Mouse (Mus musculus) neural tube, embryonic 13.5 days (tissue): ENCODE data around the gene Spag9. TPM values are rescaled to one million over a fixed set of nuclear protein-coding genes. Genes with fewer than 3 reads are reported as not detected.
"Not testable (repeated sequence)": the region's sequence is repeated elsewhere in the genome, so short reads cannot be mapped to it uniquely, and the experiment has no call there.

Experiments used
- ATAC-seq: fragments of 200-750 bp; cut with Nextera tagmentation; 2 replicates; pipeline ENCODE4 v1.8.0; 2017; ENCODE audit warnings: low read depth, mild to moderate bottlenecking, moderate TSS enrichment, moderate library complexity
- H3K27ac ChIP-seq: fragments of 300-500 bp; sonication (generic); replicated peaks from 2 replicates; pipeline ENCODE4 v1.5.1; 2015; ENCODE audit warnings: moderate library complexity, mild to moderate bottlenecking, inconsistent platforms
- H3K27me3 ChIP-seq: fragments of 300-500 bp; sonication (generic); 2 replicates; pipeline ENCODE4 v1.6.1; 2015; ENCODE audit warnings: mild to moderate bottlenecking, inconsistent platforms
- H3K36me3 ChIP-seq: fragments of 300-500 bp; sonication (generic); 2 replicates; pipeline ENCODE4 v1.6.1; 2015; ENCODE audit warnings: mild to moderate bottlenecking, inconsistent platforms
- H3K4me1 ChIP-seq: fragments of 300-500 bp; sonication (generic); replicated peaks from 2 replicates; pipeline ENCODE4 v1.6.1; 2015; ENCODE audit warnings: inconsistent platforms
- H3K4me2 ChIP-seq: fragments of 300-500 bp; sonication (generic); 2 replicates; pipeline ENCODE4 v1.6.1; 2015; ENCODE audit warnings: inconsistent platforms, mild to moderate bottlenecking, moderate library complexity
- H3K4me3 ChIP-seq: fragments of 300-500 bp; sonication (generic); 2 replicates; pipeline ENCODE4 v1.5.1; 2015; ENCODE audit warnings: mild to moderate bottlenecking, inconsistent platforms
- H3K9ac ChIP-seq: fragments of 300-500 bp; sonication (generic); 2 replicates; pipeline ENCODE4 v1.6.1; 2015; ENCODE audit warnings: moderate library complexity, mild to moderate bottlenecking, inconsistent platforms
- H3K9me3 ChIP-seq: fragments of 300-500 bp; sonication (generic); 2 replicates; pipeline ENCODE4 v1.6.1; 2016; ENCODE audit warnings: inconsistent platforms
- WGBS: fragments of 180-500 bp; shearing (Covaris S2); methylation state at CpG from one replicate; pipeline ENCODE4 v1.1.7; 2015; 5-methylcytosine and 5-hydroxymethylcytosine counted together
- polyA plus RNA-seq: library from polyadenylated mRNA; unstranded; fragments of >200 nt; fragmentation: Nextera tagmentation; extraction: Ambion mirVana; gene quantifications from 2 replicates; pipeline ENCODE4 v1.2.1, GENCODE M21; 2015

The Spag9 gene
- polyA plus RNA-seq, 1 experiment from 2014 or later: 82.4 TPM

GRCm38 (mm10) chr11:94032084-94032483 is 36.2 kb downstream of the Spag9 start:
- Histone ChIP-seq H3K4me2 (no peak overlapping the region), H3K27me3 (no peaks in the 10 kb centered on the region), H3K4me3 (no peak overlapping the region), H3K9ac (no peak overlapping the region), H3K36me3 (no peaks in the 10 kb centered on the region), H3K27ac (no peak overlapping the region), H3K4me1 (no peaks in the 10 kb centered on the region), H3K9me3 (no peaks in the 10 kb centered on the region)
- ATAC-seq: no peak
- WGBS: 83% methylated on average over 4 of the region's 4 CpGs

DNA sequence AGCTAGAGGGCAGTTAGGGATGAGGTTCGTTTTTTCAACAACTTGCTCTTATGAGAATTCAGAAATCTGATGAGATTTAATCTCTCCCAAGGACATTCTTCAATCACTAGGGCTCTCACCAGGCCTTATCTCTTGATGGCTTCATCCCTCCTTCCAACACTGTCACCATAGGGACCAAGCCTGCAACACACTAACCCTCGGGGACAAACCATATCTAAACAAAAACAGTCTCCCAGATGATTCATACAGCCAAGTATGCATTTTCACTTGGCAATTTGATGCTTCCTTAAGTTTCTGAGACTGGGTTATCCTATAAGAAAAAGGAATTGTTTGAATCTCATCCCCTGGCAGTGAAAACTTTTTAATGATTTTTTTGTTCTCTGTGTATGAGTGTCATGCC is 37.1 kb downstream of the Spag9 start:
- H3K36me3 ChIP-seq: no peaks in the 10 kb centered on the region
- H3K27ac ChIP-seq: no peak overlapping the region
- H3K9me3 ChIP-seq: no peaks in the 10 kb centered on the region
- 75% methylated on average over 2 of the region's 2 CpGs for WGBS
- H3K4me1 ChIP-seq: no peaks in the 10 kb centered on the region
- no peak overlapping the region for H3K4me3 ChIP-seq
- H3K27me3 ChIP-seq: no peaks in the 10 kb centered on the region
- no peak overlapping the region for H3K9ac ChIP-seq
- ATAC-seq: no peak
- H3K4me2 ChIP-seq: no peak overlapping the region

- ATAC-seq: no peak
- 48% methylated on average over 2 of the region's 2 CpGs for WGBS
- no peak overlapping the region for H3K27ac ChIP-seq
- H3K4me3 ChIP-seq: no peak overlapping the region
- no peak overlapping the region for H3K4me2 ChIP-seq
- H3K9ac ChIP-seq: no peak overlapping the region
- H3K9me3 ChIP-seq: no peaks in the 10 kb centered on the region
- H3K36me3 ChIP-seq: no peaks in the 10 kb centered on the region
- no peaks in the 10 kb centered on the region for H3K27me3 ChIP-seq
- no peaks in the 10 kb centered on the region for H3K4me1 ChIP-seq
Observed at GRCm38 (mm10) chr11:94035974-94036373, 40.1 kb downstream of the Spag9 start.

GRCm38 (mm10) chr11:94041475-94041874 is 45.6 kb downstream of the Spag9 start:
- no peak overlapping the region for H3K4me2 ChIP-seq
- H3K36me3 ChIP-seq: no peaks in the 10 kb centered on the region
- ATAC-seq: no peak
- no peaks in the 10 kb centered on the region for H3K9me3 ChIP-seq
- no peaks in the 10 kb centered on the region for H3K27me3 ChIP-seq
- WGBS: 64% methylated on average over 1 of the region's 1 CpGs
- no peak overlapping the region for H3K9ac ChIP-seq
- H3K4me1 ChIP-seq: peaks cover 8% of the 10 kb centered on the region
- H3K4me3 ChIP-seq: no peak overlapping the region
- H3K27ac ChIP-seq: no peak overlapping the region

DNA sequence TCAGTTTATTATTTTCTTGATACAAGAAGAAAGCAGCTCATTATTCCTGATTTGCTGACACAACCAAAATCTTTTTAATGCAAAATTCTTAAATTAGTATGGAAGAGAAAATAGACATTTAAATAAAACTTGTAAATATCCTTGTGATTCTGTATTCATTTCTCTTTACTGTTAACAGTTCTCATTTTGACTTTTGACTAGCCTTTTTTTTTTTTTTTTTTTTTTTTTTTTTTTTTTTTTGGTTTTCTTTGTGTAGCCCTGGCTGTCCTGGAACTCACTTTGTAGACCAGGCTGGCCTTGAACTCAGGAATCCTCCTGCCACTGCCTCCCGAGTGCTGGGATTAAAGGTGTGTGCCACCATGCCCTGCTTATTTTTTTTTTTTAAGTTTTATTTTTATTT is 46.4 kb downstream of the Spag9 start:
- not testable (repeated sequence) for ATAC-seq, H3K27ac ChIP-seq, H3K4me2 ChIP-seq, H3K9me3 ChIP-seq, H3K9ac ChIP-seq, H3K27me3 ChIP-seq, H3K36me3 ChIP-seq, H3K4me3 ChIP-seq
- 91% methylated on average over 1 of the region's 1 CpGs for WGBS
- peaks cover 17% of the 10 kb centered on the region for H3K4me1 ChIP-seq

DNA sequence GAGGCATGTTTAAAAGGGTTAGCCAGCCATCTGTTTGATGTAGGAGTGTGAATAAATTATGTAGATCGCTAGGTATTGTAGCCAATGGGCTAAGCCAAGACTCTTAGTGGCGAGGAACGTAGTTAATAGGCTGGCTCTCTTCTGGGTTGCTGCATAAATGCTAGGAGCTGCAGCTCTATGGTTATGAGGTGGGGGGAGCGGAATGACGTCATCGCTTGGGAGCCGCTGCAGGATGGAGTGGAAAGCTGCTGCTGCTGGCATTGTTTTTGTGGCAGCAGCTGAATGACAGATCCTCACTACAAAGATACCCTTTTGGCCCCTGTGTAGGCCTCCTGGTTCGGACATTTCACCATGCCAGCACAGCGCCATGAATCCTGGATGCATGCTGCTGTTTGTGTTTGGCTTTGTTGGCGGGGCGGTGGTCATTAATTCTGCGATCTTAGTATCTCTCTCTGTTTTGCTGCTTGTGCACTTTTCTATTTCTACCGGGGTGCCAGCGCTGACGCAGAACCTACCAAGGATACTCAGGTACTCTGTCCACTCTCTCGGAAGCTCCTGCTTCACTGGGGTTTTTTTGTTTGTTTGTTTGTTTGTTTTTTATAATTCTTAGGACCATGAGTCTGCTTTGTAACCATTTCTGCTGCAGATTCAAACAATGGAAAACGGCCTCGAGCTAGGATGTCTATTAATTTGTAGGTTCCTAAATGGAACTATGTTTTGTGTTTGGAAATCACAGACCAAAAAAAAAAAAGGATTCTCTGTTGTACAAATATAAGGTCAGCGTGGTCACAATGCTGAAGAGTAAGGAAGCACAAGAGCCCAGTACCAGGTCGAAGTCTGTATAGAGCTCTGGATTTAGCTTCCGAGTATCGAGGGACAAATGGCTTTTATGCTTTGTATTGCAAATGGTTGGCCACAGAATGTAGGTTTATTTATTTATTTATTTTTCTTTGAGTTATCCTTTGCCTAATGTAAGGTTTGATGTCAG is 48.4 kb downstream of the Spag9 start:
- Histone ChIP-seq H3K9ac (peak overlapping the region; percentile 90), H3K27ac (peak overlapping the region; percentile 97), H3K4me2 (peak overlapping the region; percentile 78), H3K27me3 (no peaks in the 10 kb centered on the region), H3K9me3 (no peaks in the 10 kb centered on the region), H3K36me3 (peaks cover 14% of the 10 kb centered on the region), H3K4me1 (peaks cover 33% of the 10 kb centered on the region), H3K4me3 (peak overlapping the region; percentile 67)
- 1% methylated on average over 22 of the region's 22 CpGs for WGBS
- peak; percentile 98 for ATAC-seq

DNA sequence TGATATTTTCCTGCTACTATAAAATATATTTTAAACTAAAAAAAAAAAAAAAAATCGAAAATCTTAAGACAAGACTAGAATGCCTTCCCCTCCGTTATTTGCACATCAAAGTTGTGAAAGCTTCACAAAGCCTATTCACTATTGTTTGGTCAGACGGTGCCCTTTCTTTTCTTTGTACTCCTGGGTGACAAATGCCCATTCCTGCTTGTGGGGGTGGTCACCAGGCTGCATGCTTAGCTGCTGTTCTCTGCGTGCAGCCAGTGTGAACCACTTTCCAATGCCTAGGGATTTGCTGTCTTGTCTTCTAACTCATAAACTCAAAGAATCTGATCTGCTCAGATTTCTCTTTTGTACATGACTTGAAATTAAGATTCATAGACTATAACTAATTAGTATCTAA is 49.1 kb downstream of the Spag9 start:
- Histone ChIP-seq H3K27ac (peak overlapping the region; percentile 97), H3K9ac (peak overlapping the region; percentile 90), H3K4me2 (peak overlapping the region; percentile 78), H3K36me3 (peaks cover 19% of the 10 kb centered on the region), H3K27me3 (no peaks in the 10 kb centered on the region), H3K4me3 (peak overlapping the region; percentile 67), H3K9me3 (no peaks in the 10 kb centered on the region), H3K4me1 (peaks cover 37% of the 10 kb centered on the region)
- 3% methylated on average over 4 of the region's 4 CpGs for WGBS
- ATAC-seq: peak; percentile 55; the same call in 1 of the 2 replicates

DNA sequence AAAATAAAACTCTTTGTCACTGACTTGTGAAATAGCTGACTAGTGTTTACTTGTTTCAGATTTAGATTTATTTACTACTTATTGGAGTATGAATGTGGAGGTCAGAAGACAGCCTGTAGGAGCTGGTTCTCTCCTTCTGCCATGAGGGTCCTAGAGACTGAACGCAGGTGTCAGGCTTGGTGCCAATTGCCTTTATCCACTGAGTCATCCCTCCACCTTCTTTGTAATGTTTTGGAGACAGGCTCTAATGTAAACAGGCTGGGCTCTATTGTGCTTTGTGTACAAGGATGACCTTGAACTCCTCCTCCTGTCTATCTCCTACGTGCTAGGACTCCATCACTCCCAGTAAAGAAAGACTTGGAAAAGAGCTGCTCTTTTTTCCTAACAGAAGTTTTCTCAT is 51.4 kb downstream of the Spag9 start:
- WGBS: 25% methylated on average over 2 of the region's 2 CpGs
- Histone ChIP-seq H3K9ac (peak overlapping the region; percentile 41; the same call in 1 of the 2 replicates), H3K9me3 (no peaks in the 10 kb centered on the region), H3K4me1 (peaks cover 48% of the 10 kb centered on the region), H3K36me3 (peaks cover 39% of the 10 kb centered on the region), H3K27ac (peak overlapping the region; percentile 62; the same call in 1 of the 2 replicates), H3K4me3 (peak overlapping the region; percentile 67), H3K4me2 (peak overlapping the region; percentile 78), H3K27me3 (no peaks in the 10 kb centered on the region)
- no peak for ATAC-seq

- peak overlapping the region; percentile 64 for H3K27ac ChIP-seq
Observed at GRCm38 (mm10) chr11:94054176-94054575, 58.3 kb downstream of the Spag9 start.

DNA sequence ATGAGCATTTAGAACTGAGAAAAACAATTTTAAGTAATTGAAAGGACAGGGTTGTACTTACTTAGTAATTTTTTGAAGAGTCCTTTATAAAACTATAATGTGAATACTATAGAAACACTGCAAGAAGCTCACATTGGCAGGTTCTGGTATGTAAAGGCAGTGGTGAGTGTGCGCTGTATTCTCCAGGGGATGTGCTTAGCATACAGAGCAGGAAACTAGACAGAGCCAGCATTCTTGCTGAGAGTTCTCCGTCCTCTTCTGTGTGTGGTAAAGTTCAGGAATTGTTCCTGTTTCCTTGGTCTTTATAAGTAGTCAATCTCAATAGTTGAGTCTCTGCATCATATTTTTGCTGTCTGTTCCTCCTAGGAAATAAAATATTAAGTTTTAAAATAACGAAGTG is 59.0 kb downstream of the Spag9 start:
- Histone ChIP-seq H3K4me1 (peaks cover 41% of the 10 kb centered on the region), H3K4me2 (no peak overlapping the region), H3K9me3 (no peaks in the 10 kb centered on the region), H3K4me3 (no peak overlapping the region), H3K27ac (peak overlapping the region; percentile 64), H3K27me3 (no peaks in the 10 kb centered on the region), H3K36me3 (peaks cover 68% of the 10 kb centered on the region), H3K9ac (no peak overlapping the region)
- no peak for ATAC-seq
- WGBS: 56% methylated on average over 3 of the region's 3 CpGs

More at GRCm38 (mm10) chr11:94054176-94054575, 58.3 kb downstream of the Spag9 start:
- peaks cover 67% of the 10 kb centered on the region for H3K36me3 ChIP-seq
- no peaks in the 10 kb centered on the region for H3K9me3 ChIP-seq
- peaks cover 45% of the 10 kb centered on the region for H3K4me1 ChIP-seq
- no peak for ATAC-seq
- no peak overlapping the region for H3K4me2 ChIP-seq
- H3K27me3 ChIP-seq: no peaks in the 10 kb centered on the region
- no peak overlapping the region for H3K9ac ChIP-seq
- 64% methylated on average over 3 of the region's 3 CpGs for WGBS
- H3K4me3 ChIP-seq: no peak overlapping the region

DNA sequence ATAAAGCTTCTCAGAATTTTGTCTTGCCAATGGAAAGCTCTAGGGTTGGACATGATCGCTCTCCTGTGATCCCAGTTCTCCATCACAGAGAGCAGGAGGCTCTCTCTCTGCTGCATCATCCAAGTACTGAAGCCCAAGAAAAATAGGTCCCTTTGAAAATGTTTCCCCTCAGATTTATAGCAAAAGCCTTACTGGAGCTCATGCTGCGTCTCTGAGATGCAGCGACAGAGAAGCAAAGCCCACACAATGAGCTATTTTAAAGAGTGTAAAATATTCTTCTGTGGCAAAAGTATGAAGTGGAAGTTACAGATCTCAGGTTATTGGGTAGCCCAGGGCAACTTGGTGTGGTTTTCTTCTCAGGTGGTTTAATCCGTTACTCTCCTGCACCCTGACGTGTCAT is 68.0 kb downstream of the Spag9 start:
- no peaks in the 10 kb centered on the region for H3K27me3 ChIP-seq
- 92% methylated on average over 5 of the region's 5 CpGs for WGBS
- peaks cover 67% of the 10 kb centered on the region for H3K36me3 ChIP-seq
- no peak overlapping the region for H3K27ac ChIP-seq
- H3K4me1 ChIP-seq: no peaks in the 10 kb centered on the region
- H3K9ac ChIP-seq: no peak overlapping the region
- H3K4me2 ChIP-seq: no peak overlapping the region
- H3K4me3 ChIP-seq: no peak overlapping the region
- no peak for ATAC-seq
- no peaks in the 10 kb centered on the region for H3K9me3 ChIP-seq

- H3K4me1 ChIP-seq: no peaks in the 10 kb centered on the region
- H3K36me3 ChIP-seq: peaks cover 68% of the 10 kb centered on the region
- H3K27ac ChIP-seq: no peak overlapping the region
- no peak for ATAC-seq
- H3K9me3 ChIP-seq: no peaks in the 10 kb centered on the region
- H3K9ac ChIP-seq: no peak overlapping the region
- no peak overlapping the region for H3K4me2 ChIP-seq
- no peaks in the 10 kb centered on the region for H3K27me3 ChIP-seq
- WGBS: 70% methylated on average over 2 of the region's 2 CpGs
- H3K4me3 ChIP-seq: no peak overlapping the region
Observed at GRCm38 (mm10) chr11:94070455-94070854, 74.6 kb downstream of the Spag9 start.
